Mouse (Mus musculus): ENCODE measurements around the gene Has1.

GRCm38 (mm10) chr17:17855064-17855838, at the start of gene Has1:
- no peak for TF ChIP-seq POLR2A (IDR thresholded peaks at IDR 0.05; ENCODE audit: low read depth, low read length)
- no peak for TF ChIP-seq CTCF (IDR thresholded peaks at IDR 0.05; ENCODE audit: extremely low read depth, insufficient read length, insufficient replicate concordance, low read depth, low read length)

Measured in small intestine, adult 2 months (tissue).